Mouse (Mus musculus): Measurements from ENCODE around the gene Rpl27.
"Not testable (repeated sequence)": the region's sequence is repeated elsewhere in the genome, so short reads cannot be mapped to it uniquely, and the experiment has no call there.

Gene Rpl27

GRCm38 (mm10) chr11:101442127-101442693, at the start of gene Rpl27:
Gene Rpl27 (plus strand): TSS chr11:101442298.
- peak; percentile 98 for DNase-seq (ENCODE audit: low spot score in 2 of 2)

GRCm38 (mm10) chr11:101395110-101395509, 47.0 kb upstream of the Rpl27 start:
- DNase-seq (ENCODE audit: low spot score in 2 of 2): peak; percentile 35 to 49

GRCm38 (mm10) chr11:101415306-101415705, 26.8 kb upstream of the Rpl27 start:
- no peak for DNase-seq (ENCODE audit: low spot score in 2 of 2)

- no peak for DNase-seq (ENCODE audit: low spot score in 2 of 2)
Measured at GRCm38 (mm10) chr11:101416433-101417100, 25.5 kb upstream of the Rpl27 start.

GRCm38 (mm10) chr11:101417101-101417855, 24.8 kb upstream of the Rpl27 start, which contains the start of gene Aarsd1:
Gene Aarsd1 (minus strand): TSS chr11:101417615.
- peak; percentile 69 to 78 for DNase-seq (ENCODE audit: low spot score in 2 of 2)

- no peak for DNase-seq (ENCODE audit: low spot score in 2 of 2)
Measured at GRCm38 (mm10) chr11:101418991-101419390, 23.1 kb upstream of the Rpl27 start.

GRCm38 (mm10) chr11:101419610-101420009, 22.5 kb upstream of the Rpl27 start:
- no peak for DNase-seq (ENCODE audit: low spot score in 2 of 2)

- no peak for DNase-seq (ENCODE audit: low spot score in 2 of 2)
Measured at GRCm38 (mm10) chr11:101420148-101420547, 21.9 kb upstream of the Rpl27 start.

GRCm38 (mm10) chr11:101424105-101424851, 17.8 kb upstream of the Rpl27 start, which contains the start of gene Gm27029:
Gene Gm27029 (minus strand): TSS chr11:101424796.
- no peak for DNase-seq (ENCODE audit: low spot score in 2 of 2)

- peak; percentile 96 to 97 for DNase-seq (ENCODE audit: low spot score in 2 of 2)
Measured at GRCm38 (mm10) chr11:101424925-101425813, 16.9 kb upstream of the Rpl27 start, which contains the start of the genes Rundc1 and Ptges3l. Gene Rundc1 (plus strand): TSS chr11:101425085. Gene Ptges3l (minus strand): TSS chr11:101425333.

GRCm38 (mm10) chr11:101426165-101426564, 15.9 kb upstream of the Rpl27 start:
- no peak for DNase-seq (ENCODE audit: low spot score in 2 of 2)

GRCm38 (mm10) chr11:101431327-101431726, 10.8 kb upstream of the Rpl27 start:
- DNase-seq (ENCODE audit: low spot score in 2 of 2): no peak

- DNase-seq (ENCODE audit: low spot score in 2 of 2): no peak
Measured at GRCm38 (mm10) chr11:101433396-101433795, 8.7 kb upstream of the Rpl27 start.

- no peak for DNase-seq (ENCODE audit: low spot score in 2 of 2)
Measured at GRCm38 (mm10) chr11:101435831-101436230, 6.3 kb upstream of the Rpl27 start.

- DNase-seq (ENCODE audit: low spot score in 2 of 2): no peak
Measured at GRCm38 (mm10) chr11:101436916-101437315, 5.2 kb upstream of the Rpl27 start.

GRCm38 (mm10) chr11:101438006-101438405, 4.1 kb upstream of the Rpl27 start:
- DNase-seq (ENCODE audit: low spot score in 2 of 2): not testable (repeated sequence)

- DNase-seq (ENCODE audit: low spot score in 2 of 2): not testable (repeated sequence)
Measured at GRCm38 (mm10) chr11:101441450-101442126, 510 bp upstream of the Rpl27 start.

GRCm38 (mm10) chr11:101442760-101443159, 662 bp downstream of the Rpl27 start:
- DNase-seq (ENCODE audit: low spot score in 2 of 2): peak in 1 of 2 experiments; percentile 29

- no peak for DNase-seq (ENCODE audit: low spot score in 2 of 2)
Measured at GRCm38 (mm10) chr11:101446319-101446718, 4.2 kb downstream of the Rpl27 start.

GRCm38 (mm10) chr11:101446860-101447259, 4.8 kb downstream of the Rpl27 start:
- not testable (repeated sequence) for DNase-seq (ENCODE audit: low spot score in 2 of 2)
